Mouse (Mus musculus) thymus, postnatal 0 days (tissue): ENCODE results near the gene Thap2. TPM values are rescaled to one million over a fixed set of nuclear protein-coding genes. Genes with fewer than 3 reads are reported as not detected.

ENCODE experiments used
- DNase-seq: peaks from one replicate; pipeline ENCODE4 v3.0.0-alpha.2; 2015; ENCODE audit warnings: low spot score
- polyA plus RNA-seq: library from polyadenylated mRNA; unstranded; fragments of >200 nt; fragmentation: Nextera tagmentation; extraction: Ambion mirVana; gene quantifications from 2 replicates; pipeline ENCODE4 v1.2.1, GENCODE M21; 2015

Thap2 gene
- 22.8 and 26.4 TPM in 2 replicates for polyA plus RNA-seq

DNA sequence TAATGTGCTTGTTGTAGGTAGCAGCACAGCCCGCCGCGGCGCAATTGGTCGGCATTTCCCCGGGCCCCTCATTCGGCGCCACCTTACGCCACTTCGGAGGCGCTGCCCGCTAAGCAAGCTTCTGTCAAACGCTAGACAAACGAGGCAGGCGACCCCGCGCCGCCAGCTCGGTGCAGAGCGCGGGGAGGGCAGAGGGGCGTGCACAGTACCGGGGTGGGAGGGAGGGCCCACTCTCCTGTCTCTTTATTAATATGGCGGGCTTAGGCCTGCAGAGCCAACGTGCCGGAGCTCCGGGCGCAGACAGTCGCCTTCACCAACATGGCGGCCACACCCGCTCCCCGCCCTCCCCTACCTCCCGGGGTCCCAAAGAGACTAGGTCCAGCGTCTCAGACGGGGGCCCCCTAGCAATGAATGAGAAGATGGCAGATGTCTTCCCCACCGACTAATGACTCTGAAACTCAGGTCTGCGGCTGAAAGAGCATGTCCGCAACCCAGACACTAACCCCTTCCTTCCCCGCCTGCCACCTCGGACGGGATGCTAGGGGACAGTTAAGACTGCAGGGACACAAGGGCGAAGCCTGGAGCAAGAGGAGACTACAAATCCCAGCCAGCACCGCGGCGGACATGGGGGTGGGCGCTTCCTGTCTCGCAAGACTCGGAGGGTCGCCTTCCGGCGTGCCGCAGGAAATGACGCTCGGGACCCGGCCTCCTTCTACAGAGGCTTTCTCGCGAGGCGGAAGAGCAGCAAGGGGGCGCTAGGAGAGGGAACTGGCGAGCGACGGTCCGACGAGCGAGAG is at the start of gene Thap2, which contains the start of gene Zfc3h1:
Thap2 (minus strand) TSS at position 223 of the 797 bp plus-strand sequence.
Zfc3h1 (plus strand) TSS at position 739 of the 797 bp plus-strand sequence.
- DNase-seq: peak; percentile 99

- DNase-seq: no peak
Measured at GRCm38 (mm10) chr10:115425351-115425750, 41.1 kb upstream of the Thap2 start.

DNA sequence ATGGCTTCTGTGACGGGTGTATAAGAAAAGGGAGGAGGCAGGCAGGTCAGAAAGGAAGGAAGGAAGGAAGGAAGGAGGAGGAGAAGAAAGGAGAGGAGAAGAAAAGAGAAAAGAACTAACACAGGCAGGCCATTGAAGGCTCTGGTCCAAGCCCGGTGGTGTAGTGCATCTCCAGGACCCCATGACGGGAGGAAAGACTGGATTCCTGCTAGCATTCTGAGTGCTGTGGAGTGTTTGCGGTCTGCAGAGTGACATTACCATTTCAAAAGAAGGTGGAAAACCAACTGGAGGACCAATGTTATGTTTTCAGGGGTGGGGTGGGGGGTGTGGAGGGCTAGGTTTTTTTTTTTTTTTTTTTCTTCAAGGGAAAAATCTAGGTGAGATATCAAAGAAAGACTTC is 37.7 kb upstream of the Thap2 start:
- no peak for DNase-seq

DNA sequence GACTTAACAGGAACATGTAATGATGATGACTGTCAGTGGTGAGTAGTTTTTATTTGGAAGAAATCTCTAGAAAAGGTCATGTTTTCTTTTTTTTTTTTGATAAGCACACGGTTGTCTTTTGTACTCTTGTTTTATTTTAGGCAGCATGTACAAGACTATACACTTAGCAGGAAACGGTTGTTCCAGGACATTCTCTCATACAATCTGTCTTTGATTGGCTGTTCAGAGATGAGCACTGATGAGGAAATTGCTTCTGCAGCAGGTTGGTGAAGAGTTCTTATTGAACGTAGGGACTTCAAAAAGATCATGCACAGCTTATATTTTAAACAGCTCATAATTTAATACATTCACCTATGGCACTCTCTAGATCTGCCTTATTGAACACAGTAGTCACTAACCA is 29.8 kb upstream of the Thap2 start:
- DNase-seq: no peak

DNA sequence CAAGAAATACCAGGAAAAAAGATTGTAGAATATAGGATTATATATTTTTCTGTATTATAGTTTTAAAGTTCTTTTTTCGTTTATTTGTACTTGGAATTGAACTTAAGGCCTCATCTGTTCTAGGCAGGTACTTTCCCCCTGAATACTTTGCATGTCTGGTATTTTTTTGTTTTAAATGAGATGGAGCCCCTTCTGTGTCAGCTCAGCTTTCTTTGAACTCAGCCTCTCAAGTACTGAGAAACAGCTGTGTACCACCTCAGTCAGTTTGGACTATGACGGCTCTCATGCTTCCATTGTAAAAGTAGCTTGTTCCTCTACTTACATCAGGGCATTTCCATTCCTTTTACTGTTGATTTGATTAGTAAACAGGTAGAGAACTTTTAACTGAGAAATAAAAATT is 29.3 kb upstream of the Thap2 start:
- DNase-seq: no peak

- DNase-seq: peak; percentile 61
Measured at GRCm38 (mm10) chr10:115406393-115406792, 22.1 kb upstream of the Thap2 start.

GRCm38 (mm10) chr10:115391896-115392295 is 7.7 kb upstream of the Thap2 start:
- no peak for DNase-seq

DNA sequence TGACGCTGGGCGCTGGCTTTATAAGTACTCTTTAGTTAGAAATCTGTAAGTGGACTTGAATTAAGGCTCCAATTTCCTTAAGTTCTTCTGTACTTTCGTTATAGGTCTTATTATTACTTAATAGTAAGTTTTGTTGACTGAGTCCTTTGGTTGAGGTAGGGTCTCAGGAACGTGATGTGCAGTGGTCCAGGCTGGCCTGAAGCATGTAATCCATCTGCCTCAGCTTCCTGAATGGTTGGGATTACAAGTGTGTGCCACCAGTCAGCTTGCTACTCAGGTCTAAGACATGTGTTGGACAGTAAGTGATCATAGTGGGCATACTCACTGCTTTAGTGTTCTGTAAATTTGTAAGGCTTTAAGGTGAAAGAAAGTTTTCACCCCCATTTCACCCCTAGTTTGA is 6.8 kb upstream of the Thap2 start:
- DNase-seq: no peak

DNA sequence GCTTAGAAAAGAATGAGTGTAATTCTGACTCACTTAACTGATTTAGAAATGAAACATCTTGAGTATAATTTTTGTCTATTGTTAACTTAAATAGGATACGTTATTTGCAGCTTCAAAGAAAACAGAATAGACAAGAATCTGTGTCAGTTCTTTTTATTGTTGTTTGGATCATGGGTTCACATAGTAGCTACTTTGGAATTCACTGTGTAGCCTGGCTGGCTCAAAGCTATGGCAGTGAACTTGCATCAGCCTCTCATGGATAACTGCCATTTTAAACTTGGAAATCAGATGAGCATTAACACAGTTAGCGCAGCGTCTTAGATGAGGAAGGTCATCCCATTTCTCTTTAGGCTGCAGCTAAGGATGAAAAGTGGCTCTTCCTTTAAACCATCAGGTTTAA is 3.6 kb upstream of the Thap2 start:
- DNase-seq: no peak

GRCm38 (mm10) chr10:115385018-115386002 is 1.1 kb upstream of the Thap2 start:
- DNase-seq: peak; percentile 76

- DNase-seq: no peak
Measured at GRCm38 (mm10) chr10:115383644-115384220, 511 bp downstream of the Thap2 start.

DNA sequence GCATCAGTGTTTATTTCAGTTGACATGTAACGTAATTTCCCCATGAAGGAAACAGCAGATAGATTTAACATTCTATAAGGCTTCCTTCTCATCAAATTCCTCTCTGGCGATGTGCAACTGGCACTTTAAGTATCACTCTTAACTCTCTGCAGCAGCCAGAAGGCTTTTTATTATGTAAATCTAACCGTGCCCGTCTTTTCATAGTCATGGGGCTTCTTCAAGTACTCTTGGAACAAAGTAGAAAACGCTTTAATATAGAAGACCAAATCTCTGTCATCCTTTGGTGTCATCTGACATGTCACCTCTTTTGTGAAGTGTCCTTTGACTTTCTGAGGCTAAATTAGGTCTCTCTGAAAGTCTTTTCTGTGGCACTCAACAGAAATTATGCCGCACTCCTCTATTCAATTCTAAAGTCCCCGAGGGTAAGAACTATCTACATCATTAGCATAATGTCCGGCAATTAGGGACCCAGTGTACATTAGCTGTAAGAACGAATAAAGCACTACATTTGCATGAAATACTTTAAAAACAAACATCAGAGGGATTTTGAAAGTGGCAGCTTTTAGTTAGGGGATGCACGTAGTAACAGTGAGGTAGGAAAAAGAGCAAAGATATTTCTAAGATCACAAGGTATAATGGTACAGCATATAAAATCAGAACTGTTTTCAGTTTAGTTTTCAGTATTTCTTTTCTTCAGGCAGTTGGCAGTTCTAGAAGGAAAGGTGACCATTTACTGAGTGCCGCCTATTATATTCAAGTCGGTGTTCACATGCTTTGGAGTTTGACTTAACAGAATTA is 1.2 kb downstream of the Thap2 start:
- DNase-seq: no peak

GRCm38 (mm10) chr10:115381506-115382084 is 2.6 kb downstream of the Thap2 start:
- no peak for DNase-seq

DNA sequence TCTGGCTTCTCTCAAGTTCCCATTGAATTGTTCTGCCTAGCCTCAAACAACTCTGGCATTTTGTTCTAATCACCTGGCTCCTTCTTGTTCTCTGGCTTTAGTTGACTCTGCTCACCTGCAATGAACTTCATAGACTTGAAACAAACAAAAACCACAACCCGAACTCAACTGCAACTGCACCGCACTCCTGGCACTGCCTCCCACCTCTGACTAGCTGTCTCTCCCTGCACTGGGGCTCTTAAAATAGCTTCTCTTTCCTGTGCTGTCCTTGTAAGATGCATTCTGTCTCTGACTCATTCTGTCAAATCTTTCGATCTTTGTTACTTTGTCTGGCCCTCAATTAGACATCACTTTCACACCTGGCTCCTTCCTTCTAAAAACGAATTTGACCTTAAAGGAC is 21.1 kb downstream of the Thap2 start:
- peak; percentile 59 for DNase-seq

DNA sequence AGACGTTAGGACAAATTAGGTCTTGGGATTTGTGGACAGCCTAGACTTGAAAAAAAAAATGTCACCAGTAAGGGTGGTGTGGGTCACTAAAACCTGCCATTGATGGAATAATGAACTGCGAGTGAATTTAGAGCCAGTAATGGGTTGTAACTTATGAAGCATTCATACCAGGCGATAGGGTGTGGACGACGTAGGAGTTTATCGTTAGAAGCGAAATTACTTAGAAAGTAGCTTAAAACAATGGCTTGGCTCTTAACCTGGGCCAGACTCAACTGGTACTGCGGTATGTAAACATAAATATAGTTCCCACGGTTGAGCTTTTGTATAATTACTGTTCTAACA is 21.6 kb downstream of the Thap2 start:
- DNase-seq: no peak

DNA sequence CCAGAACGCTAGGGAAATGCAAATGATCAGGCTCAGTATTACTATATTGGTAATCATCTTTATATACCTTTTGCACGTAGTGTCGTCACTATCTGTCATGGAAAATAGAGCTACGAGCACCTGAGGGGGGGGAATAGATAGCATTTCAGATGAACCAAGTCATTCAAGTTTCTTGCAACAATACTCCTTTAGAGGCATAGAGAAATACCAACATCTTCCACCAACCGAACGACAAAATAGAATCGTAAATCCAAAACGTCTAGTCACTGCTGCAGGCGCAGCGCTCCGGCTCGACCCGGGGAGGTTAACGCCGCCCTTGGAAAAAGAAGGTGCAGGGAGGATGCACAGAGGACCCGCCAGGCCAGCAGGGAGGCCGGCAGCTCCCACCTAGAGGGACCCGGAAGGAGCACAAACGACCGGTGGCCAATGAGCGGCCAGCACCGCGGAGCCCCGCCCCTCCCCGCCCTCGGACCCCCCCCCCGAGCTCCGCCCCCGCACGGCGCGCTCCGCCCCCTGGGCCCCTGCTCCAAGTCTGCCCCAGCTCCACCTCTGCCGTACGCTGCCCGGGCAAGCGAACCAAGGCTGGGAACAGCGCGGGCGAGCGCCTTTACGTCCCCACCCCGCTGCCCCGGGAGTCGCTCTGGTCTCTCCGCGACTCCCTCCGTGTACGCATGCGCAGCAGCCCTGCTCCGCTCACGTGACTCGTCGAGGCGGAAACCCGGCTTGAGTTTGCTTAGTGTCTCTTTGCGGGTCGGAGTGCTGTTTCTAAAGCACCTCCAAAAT is 22.2 kb downstream of the Thap2 start, which contains the start of gene Tmem19:
Tmem19 (minus strand) TSS at position 662 of the 783 bp plus-strand sequence.
- DNase-seq: peak; percentile 98

DNA sequence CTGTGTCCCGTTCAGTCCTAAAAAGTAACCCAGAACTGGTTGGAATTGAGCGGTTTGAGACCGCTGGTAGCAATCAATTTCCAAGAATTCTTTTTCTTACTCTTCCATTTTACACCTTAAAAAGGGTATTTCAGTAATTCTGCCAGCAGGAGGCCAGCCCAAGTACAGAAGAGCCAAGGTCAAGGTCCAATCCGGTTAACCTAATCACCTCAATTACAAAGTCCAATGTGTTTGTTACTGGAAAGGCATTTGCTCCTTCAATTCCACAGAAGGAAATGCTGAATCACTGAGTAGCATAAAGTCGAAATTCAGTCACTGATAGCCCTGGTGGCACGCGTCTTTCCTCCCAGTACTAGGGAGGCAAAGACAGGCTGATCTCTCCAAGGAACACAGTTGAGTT is 25.2 kb downstream of the Thap2 start:
- no peak for DNase-seq

DNA sequence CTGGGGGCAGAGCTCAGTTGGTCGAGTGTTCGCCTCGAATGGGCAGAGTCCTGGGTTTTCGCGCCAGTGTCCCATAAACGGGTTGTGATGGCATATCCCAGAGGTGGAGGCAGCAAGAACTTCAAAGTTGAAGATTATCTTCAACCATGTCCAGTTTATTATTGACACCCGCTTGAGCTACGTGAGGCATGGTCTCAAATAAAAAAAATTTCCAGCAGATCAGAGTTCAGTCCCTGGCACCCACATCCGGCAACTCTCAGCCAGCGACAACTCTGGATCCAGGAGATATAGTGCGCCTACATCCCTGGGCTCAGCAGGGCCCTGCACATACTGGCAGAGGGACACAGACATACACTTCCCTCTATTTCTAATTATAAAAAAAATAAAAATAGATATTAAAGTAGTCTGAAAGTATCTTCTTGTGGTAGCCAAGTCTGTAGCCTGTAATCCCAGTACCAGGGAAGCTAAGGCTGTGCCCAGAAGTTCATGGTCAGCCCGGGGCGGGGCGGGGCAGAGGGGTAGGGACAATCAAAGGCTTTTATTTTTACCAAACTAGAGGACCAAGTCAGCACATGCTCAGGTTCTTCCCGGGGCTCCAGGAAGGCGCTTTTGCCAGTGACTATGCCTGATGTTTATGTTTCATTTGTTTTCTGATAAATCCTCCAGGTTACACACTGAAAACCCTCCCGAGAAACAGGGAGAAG is 25.9 kb downstream of the Thap2 start:
- no peak for DNase-seq

- no peak for DNase-seq
Measured at GRCm38 (mm10) chr10:115356106-115356505, 28.1 kb downstream of the Thap2 start.
